Mouse (Mus musculus) midbrain, embryonic 13.5 days (tissue): Measurements from ENCODE around the gene Tspan32. TPM values are rescaled to one million over a fixed set of nuclear protein-coding genes. Genes with fewer than 3 reads are reported as not detected.

ENCODE experiments used
- ATAC-seq: fragments of 200-750 bp; cut with Nextera tagmentation; 2 replicates; pipeline ENCODE4 v1.8.0; 2017; ENCODE audit warnings: mild to moderate bottlenecking, moderate TSS enrichment, moderate library complexity
- H3K27ac ChIP-seq: fragments of 300-500 bp; sonication (generic); 2 replicates; pipeline ENCODE4 v1.5.1; 2015; ENCODE audit warnings: inconsistent platforms, mild to moderate bottlenecking, moderate library complexity
- H3K27me3 ChIP-seq: fragments of 300-500 bp; sonication (generic); 2 replicates; pipeline ENCODE4 v1.6.1; 2015; ENCODE audit warnings: mild to moderate bottlenecking, inconsistent platforms
- H3K36me3 ChIP-seq: fragments of 300-500 bp; sonication (generic); 2 replicates; pipeline ENCODE4 v1.6.1; 2015; ENCODE audit warnings: mild to moderate bottlenecking, inconsistent platforms
- H3K4me1 ChIP-seq: fragments of 300-500 bp; sonication (generic); replicated peaks from 2 replicates; pipeline ENCODE4 v1.6.1; 2015; ENCODE audit warnings: inconsistent platforms
- H3K4me2 ChIP-seq: fragments of 300-500 bp; sonication (generic); replicated peaks from 2 replicates; pipeline ENCODE4 v1.6.1; 2015; ENCODE audit warnings: moderate library complexity, mild to moderate bottlenecking, inconsistent platforms
- H3K4me3 ChIP-seq: fragments of 300-500 bp; sonication (generic); replicated peaks from 2 replicates; pipeline ENCODE4 v1.5.1; 2015; ENCODE audit warnings: mild to moderate bottlenecking, inconsistent platforms
- H3K9ac ChIP-seq: fragments of 300-500 bp; sonication (generic); replicated peaks from 2 replicates; pipeline ENCODE4 v1.6.1; 2015; ENCODE audit warnings: mild to moderate bottlenecking, inconsistent platforms
- H3K9me3 ChIP-seq: fragments of 300-500 bp; sonication (generic); 2 replicates; pipeline ENCODE4 v1.6.1; 2016; ENCODE audit warnings: mild to moderate bottlenecking, inconsistent platforms
- WGBS: fragments of 180-500 bp; shearing (Covaris S2); methylation state at CpG from one replicate; pipeline ENCODE4 v1.1.7; 2015; 5-methylcytosine and 5-hydroxymethylcytosine counted together
- polyA plus RNA-seq: library from polyadenylated mRNA; unstranded; fragments of >200 nt; fragmentation: Nextera tagmentation; extraction: Ambion mirVana; gene quantifications from 2 replicates; pipeline ENCODE4 v1.2.1, GENCODE M21; 2015

Gene Tspan32
- polyA plus RNA-seq, 1 experiment from 2014 or later = 0.50 TPM

DNA sequence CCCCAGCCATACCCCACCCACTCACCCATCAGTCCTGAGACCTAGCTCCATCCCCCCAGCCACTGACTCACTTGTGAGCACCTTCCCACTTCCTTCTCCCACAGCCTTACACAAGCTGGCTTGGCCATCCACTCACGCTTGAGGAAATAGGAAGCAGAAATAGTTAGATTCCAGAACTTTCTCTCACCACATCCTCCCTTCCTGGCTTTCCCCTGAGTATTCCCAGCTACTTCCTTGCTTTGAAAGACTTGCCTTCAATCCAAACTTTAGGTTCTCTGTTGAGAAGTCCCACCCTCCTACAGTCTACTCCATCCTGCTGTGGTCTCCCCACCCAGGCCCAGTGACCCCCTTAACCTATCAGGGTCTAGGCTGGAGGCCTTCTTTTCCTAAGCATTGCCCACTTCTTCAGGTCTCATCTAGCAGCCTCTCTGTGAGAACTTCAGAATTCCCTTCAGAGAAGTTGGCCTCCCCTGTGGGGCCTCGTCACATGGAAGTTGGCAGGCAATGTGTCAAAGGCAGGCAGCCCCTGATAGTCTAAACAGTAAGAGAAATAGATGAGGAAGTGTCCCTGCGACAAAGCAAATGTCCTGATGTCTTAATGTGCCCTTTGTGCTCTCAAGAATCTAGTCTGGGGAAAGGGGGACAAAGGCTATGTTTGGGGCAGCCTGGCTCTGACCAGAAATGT is 36.4 kb downstream of the Tspan32 start:
- Histone ChIP-seq H3K9me3 (no peaks in the 10 kb centered on the region), H3K9ac (no peak overlapping the region), H3K4me1 (no peaks in the 10 kb centered on the region), H3K4me2 (no peak overlapping the region), H3K27ac (no peak overlapping the region), H3K27me3 (no peaks in the 10 kb centered on the region), H3K36me3 (0 out of 2 replicates have a peak, but pooled peaks cover 4% of the 10 kb centered on the region), H3K4me3 (no peak overlapping the region)
- ATAC-seq = no peak
- 78% methylated on average over 3 of the region's 3 CpGs for WGBS

DNA sequence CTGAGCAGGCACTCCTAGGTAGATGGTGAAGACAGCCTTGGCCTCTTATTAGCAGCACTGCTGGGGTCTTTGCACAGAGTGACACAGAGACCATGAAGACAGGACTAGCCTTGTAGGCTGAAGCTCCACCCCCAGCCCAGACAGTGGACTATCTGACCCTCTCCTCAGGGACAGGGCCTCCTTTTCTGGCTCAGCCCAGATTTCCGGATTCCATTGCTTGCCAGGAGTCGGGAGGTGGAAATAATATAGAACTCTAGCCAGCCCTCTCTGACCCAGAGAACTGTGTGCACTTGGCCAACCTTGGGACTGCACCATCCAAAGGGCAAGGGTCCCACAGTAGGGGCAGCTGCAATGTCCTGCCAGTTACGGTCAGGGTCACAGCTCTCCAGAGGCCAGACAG is 37.2 kb downstream of the Tspan32 start:
- Histone ChIP-seq H3K27me3 (no peaks in the 10 kb centered on the region), H3K36me3 (0 out of 2 replicates have a peak, but pooled peaks cover 3% of the 10 kb centered on the region), H3K27ac (no peak overlapping the region), H3K9ac (no peak overlapping the region), H3K4me1 (no peaks in the 10 kb centered on the region), H3K4me3 (no peak overlapping the region), H3K9me3 (no peaks in the 10 kb centered on the region), H3K4me2 (no peak overlapping the region)
- 79% methylated on average over 3 of the region's 3 CpGs for WGBS
- no peak for ATAC-seq

DNA sequence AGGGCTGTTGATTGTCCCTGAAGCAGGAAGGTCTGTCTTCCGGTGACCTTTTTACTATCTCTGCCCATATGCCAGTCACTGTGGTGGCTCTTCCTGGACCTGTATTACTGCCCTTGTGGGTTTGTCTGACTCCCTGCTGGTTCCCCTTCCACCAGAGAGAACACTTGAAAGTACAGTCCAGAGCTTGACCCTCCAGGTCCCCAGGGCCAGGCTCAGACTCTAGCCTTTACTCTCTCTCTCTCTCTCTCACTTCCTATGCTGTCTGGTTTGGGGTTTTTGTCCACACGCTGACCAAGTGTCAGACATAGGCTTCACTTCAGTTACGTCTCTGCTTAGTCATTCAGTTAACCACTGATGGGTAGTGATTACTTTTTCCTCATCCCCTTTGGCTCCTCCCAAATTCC is 38.1 kb downstream of the Tspan32 start:
- Histone ChIP-seq H3K4me3 (no peak overlapping the region), H3K36me3 (no peaks in the 10 kb centered on the region), H3K4me1 (no peaks in the 10 kb centered on the region), H3K9ac (no peak overlapping the region), H3K27ac (no peak overlapping the region), H3K9me3 (no peaks in the 10 kb centered on the region), H3K4me2 (no peak overlapping the region), H3K27me3 (no peaks in the 10 kb centered on the region)
- ATAC-seq = no peak
- WGBS = 90% methylated on average over 3 of the region's 3 CpGs

DNA sequence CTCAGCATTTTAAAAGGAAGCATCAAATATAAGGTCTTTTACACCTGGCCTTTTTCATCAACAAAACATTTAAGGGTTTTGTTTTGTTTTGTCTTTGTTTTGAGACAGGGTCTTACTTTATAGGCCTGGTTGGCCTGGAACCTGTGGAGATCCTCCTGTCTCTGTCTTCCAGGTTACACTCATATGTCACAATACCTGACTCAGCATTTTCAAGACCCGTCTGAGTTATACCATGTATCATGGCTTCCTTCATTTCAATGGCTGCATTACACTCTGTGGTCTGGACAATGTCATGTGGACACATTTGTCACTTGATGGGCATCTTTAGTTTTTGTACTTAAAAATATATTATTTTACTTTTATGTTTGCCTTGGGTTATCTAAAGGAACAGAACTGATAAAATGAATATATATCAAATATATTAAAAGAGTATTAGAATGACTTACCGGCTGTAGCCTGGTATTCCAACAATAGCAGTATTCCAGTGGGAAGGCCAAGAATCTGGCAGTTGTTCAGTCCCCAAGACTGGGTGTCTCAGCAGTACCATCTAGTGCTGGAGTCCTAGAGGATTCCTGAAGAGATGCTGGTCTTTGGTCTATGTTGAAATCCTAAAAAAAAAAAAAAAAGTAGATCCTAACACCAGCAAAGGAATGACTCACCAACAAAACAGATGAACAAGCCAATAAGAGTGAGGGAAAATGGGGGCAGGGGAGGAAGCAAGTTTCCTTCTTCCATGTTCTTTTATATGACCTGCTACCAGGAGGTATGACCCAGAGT is 39.4 kb downstream of the Tspan32 start:
- 94% methylated on average over 2 of the region's 2 CpGs for WGBS

DNA sequence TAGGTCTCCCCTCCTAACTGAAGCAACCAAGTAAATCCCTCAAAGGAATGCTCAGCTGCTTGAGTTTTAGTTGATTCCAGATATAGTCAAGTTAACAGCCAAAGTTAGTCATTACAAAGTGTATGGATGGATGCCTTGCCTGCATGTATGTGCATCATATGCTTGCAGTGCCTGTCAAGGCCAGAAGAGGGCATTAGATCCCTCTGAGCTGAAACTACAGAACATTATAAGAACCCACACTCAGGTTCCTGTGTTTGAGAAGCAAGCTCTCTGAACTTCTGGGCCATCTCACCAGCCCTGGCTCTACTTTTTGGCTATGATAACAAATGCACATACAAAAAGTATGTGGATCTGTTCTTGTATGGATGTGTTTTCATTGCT is 40.0 kb downstream of the Tspan32 start:
- Histone ChIP-seq H3K4me1 (no peaks in the 10 kb centered on the region), H3K9ac (no peak overlapping the region), H3K27me3 (no peaks in the 10 kb centered on the region), H3K9me3 (no peaks in the 10 kb centered on the region), H3K4me3 (no peak overlapping the region), H3K27ac (no peak overlapping the region), H3K36me3 (no peaks in the 10 kb centered on the region), H3K4me2 (no peak overlapping the region)
- no peak for ATAC-seq

More for the DNA sequence above, 39.4 kb downstream of the Tspan32 start:
- Histone ChIP-seq H3K9me3 (no peaks in the 10 kb centered on the region), H3K4me1 (no peaks in the 10 kb centered on the region), H3K4me2 (no peak overlapping the region), H3K27ac (no peak overlapping the region), H3K9ac (no peak overlapping the region), H3K27me3 (no peaks in the 10 kb centered on the region), H3K4me3 (no peak overlapping the region), H3K36me3 (no peaks in the 10 kb centered on the region)
- ATAC-seq = no peak

DNA sequence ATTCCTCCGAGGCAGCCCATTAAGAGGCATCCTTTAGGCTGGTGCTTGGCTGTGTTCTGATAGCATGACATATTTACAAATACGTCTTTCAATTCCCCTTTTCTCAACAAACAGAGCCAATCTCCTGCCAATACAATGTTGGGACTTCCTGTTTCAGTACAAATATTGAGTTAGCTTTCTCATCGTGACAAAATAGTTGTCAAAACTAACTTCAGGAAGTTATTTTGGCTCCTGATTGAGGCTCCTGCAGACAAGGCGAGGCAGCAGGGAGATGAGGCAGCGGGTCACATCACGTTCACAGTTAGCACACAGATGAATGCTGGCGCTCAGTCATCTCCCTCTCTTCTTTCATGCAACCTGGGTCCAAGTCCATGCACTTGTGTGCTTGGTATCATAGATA is 41.5 kb downstream of the Tspan32 start:
- H3K4me1 ChIP-seq = no peaks in the 10 kb centered on the region
- H3K36me3 ChIP-seq = no peaks in the 10 kb centered on the region
- no peak overlapping the region for H3K9ac ChIP-seq
- no peak for ATAC-seq
- H3K27ac ChIP-seq = no peak overlapping the region
- H3K9me3 ChIP-seq = no peaks in the 10 kb centered on the region
- H3K4me3 ChIP-seq = no peak overlapping the region
- no peak overlapping the region for H3K4me2 ChIP-seq
- WGBS = 87% methylated on average over 7 of the region's 7 CpGs
- H3K27me3 ChIP-seq = no peaks in the 10 kb centered on the region

DNA sequence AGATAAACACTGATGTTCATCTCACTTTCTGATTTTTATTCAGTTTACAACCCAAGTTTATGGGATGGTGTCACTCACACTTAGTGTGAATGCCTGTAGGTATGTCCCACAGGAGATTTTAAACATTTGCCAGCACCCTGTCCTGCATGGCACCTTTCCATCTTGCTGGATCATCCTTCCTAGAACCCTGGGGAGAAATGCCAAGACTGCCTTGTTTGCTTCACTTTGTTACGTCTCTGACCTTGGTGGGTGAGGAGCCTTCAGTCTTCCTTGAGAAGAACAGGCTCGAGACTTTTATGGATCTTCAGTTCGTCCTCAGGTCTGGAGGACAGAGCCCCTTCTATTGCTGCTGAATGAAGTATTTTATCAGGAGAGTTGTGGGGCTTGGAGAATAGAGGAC is 44.5 kb downstream of the Tspan32 start:
- H3K4me2 ChIP-seq = no peak overlapping the region
- whole genome bisulfite sequencing = 82% methylated on average over 3 of the region's 3 CpGs
- no peak for ATAC-seq

DNA sequence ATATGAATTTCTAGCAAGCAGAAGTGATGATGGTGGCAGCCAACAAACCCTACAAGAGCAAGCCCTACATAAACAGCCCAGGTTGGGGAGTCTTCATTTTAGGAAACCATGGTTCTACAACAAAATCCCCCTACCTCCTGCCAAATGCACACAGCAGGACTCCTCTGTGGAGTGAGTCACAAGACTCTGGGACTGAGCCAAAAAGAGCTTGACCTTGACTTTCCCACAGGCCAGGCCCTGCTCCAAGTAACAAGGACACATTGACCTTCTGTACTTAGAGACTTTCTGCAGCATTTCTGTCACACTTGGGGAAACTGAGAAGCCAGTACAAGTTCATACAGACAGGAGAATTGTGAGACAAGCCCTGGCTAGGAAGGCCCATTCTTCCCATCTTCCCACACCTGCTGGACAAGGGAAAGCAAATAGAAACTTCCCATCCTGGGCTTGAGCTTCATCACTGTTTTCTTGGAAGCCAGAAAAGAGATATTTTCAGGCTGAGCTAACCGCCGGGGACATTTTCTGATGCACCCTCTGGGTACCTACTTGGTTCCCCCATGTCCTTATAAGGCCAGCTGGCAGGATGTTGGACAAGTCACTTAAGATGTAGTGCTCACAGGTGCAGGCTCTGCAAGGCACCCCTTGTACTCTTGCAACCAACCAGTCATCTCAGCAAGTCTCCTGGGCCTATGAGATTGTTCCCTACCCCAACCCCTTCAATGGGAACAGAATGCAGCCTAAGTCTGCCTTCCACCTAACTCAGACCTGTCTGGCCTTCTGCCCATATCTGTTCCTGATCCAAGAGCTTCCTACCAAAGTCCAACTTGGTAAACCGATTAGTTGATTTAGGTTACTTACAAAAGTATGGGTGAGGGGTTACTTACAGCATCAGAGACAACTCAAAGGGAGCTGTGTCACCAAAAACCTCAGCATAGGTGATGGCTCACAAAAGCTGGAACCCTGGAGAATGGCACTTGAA is 45.3 kb downstream of the Tspan32 start:
- Histone ChIP-seq H3K9me3 (no peaks in the 10 kb centered on the region), H3K27me3 (no peaks in the 10 kb centered on the region), H3K4me1 (peaks cover 28% of the 10 kb centered on the region), H3K27ac (no peak overlapping the region), H3K4me3 (no peak overlapping the region), H3K4me2 (no peak overlapping the region), H3K9ac (no peak overlapping the region), H3K36me3 (no peaks in the 10 kb centered on the region)
- ATAC-seq = no peak
- WGBS = 97% methylated on average over 3 of the region's 3 CpGs

More for the DNA sequence above, 44.5 kb downstream of the Tspan32 start:
- H3K36me3 ChIP-seq = no peaks in the 10 kb centered on the region
- H3K27ac ChIP-seq = no peak overlapping the region
- H3K4me3 ChIP-seq = no peak overlapping the region
- H3K9me3 ChIP-seq = no peaks in the 10 kb centered on the region
- no peaks in the 10 kb centered on the region for H3K27me3 ChIP-seq
- H3K4me1 ChIP-seq = peaks cover 20% of the 10 kb centered on the region
- H3K9ac ChIP-seq = no peak overlapping the region

DNA sequence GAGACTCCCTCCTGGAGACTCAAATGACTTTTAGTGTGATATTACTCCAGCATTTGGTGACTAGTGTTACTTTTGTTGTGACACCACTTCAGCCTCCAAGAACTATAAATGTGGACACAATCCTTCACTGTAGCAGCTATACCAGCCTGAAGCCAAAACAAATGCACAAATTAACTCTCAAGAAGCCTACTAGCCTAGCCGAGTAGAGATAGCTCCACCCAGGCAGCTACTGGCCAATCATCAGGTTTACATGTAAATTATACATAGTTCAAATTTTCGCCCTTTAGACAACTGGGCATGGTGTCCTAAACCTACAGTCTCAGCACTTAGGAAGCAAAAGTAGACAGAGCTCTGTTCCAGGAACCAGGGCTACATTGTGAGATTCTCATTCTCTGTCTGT is 46.5 kb downstream of the Tspan32 start:
- Histone ChIP-seq H3K4me2 (no peak overlapping the region), H3K4me1 (peaks cover 39% of the 10 kb centered on the region), H3K9me3 (no peaks in the 10 kb centered on the region), H3K4me3 (no peak overlapping the region), H3K36me3 (no peaks in the 10 kb centered on the region), H3K27ac (no peak overlapping the region), H3K27me3 (no peaks in the 10 kb centered on the region), H3K9ac (no peak overlapping the region)
- 64% methylated on average over 2 of the region's 2 CpGs for WGBS
- ATAC-seq = no peak

DNA sequence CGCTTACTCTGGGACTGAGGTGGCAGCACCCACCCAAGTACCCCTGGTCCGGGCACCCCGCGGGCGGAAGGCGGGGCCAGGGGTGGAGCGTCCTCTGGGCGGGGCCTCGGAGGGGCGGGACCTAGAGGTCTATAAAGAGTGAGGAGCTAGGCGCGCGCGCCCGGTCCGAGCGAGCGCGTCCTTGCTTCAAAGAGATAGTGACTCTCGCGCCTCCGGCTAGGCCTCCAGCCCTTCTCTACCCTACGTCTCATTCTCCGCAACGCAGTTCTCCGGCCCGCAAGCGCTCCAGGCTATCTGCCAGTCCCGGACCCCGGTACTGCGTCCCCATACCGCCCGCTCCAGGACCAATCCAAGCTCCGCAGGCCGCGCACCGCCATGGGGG is 47.8 kb downstream of the Tspan32 start, which contains the start of gene Cd81:
Gene Cd81 (plus strand): TSS at position 114 of the 382 bp plus-strand sequence.
- WGBS = under 1% methylated on average over 37 of the region's 37 CpGs
- peak; percentile 83 for ATAC-seq
- Histone ChIP-seq H3K36me3 (no peaks in the 10 kb centered on the region), H3K27me3 (no peaks in the 10 kb centered on the region), H3K27ac (peak within 1 kb of the TSS; percentile 81), H3K4me2 (peak within 1 kb of the TSS; percentile 91), H3K9ac (peak within 1 kb of the TSS; percentile 88), H3K4me1 (peaks cover 48% of the 10 kb centered on the region), H3K9me3 (no peaks in the 10 kb centered on the region), H3K4me3 (peak within 1 kb of the TSS; percentile 86)

DNA sequence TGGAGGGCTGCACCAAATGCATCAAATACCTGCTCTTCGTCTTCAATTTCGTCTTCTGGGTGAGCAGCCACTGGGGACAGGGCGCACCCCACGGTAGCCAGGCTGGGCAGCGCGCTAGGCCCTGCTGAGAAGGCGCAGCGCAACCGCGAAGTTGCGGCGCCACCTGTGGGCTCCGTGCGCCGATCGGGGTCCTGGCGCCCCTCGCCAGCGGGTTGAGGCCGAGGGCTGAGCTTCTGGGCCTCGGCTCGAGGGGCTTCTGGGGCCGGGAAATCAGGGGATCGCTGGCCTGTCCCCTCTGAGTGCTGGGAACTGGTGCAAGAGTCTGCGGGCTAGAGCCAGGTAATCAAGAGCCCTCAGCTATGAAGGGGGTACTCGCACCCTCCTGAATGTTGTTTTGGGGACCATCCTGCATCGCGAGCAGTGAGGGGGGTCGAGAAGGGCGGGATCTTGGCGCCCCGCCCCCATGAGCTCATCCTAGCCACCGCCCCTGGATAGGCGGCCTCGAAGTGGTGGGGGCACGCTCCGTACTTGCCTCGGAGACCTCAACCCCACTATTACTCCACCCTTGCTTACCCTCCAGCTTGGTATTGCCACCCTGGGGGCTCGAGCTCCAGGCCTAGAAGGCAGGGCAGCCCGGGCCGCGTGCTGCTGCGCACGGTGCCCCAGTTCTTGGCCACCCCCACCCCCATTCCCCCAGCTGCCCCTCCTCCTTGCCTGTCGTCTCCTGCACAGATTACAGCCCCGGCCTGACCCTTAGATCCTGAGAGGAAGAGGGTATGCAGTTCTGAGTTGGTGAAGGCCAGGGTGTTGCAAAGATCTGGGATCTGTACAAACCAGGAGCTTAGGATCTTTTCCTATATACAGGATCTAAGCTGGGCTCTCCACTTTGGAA is 48.4 kb downstream of the Tspan32 start:
- Histone ChIP-seq H3K27me3 (no peaks in the 10 kb centered on the region), H3K9ac (peak overlapping the region; percentile 88), H3K27ac (peak overlapping the region; percentile 81), H3K4me3 (peak overlapping the region; percentile 86), H3K36me3 (no peaks in the 10 kb centered on the region), H3K4me1 (peaks cover 48% of the 10 kb centered on the region), H3K9me3 (no peaks in the 10 kb centered on the region), H3K4me2 (peak overlapping the region; percentile 91)
- peak; percentile 77 for ATAC-seq
- WGBS = under 1% methylated on average over 43 of the region's 46 CpGs
